Mouse (Mus musculus): ENCODE data around the gene Fhit. TPM values are rescaled to one million over a fixed set of nuclear protein-coding genes. Genes with fewer than 3 reads are reported as not detected.

Fhit gene
- polyA plus RNA-seq, 1 experiment from 2014 or later = 3.3 TPM

GRCm38 (mm10) chr14:10534862-10535261 lies 627.0 kb downstream of the Fhit start:
- no peaks in the 10 kb centered on the region for H3K4me1 ChIP-seq
- no peak overlapping the region for H3K27ac ChIP-seq
- no peak for ATAC-seq (ENCODE audit: low FRiP score)
- H3K36me3 ChIP-seq (replicated peaks) = no peaks in the 10 kb centered on the region
- H3K9ac ChIP-seq = no peak overlapping the region
- H3K9me3 ChIP-seq = no peaks in the 10 kb centered on the region
- H3K27me3 ChIP-seq = no peaks in the 10 kb centered on the region
- WGBS = 88% methylated on average over 2 of the region's 2 CpGs
- no peak overlapping the region for H3K4me2 ChIP-seq
- no peak overlapping the region for H3K4me3 ChIP-seq (replicated peaks)

GRCm38 (mm10) chr14:10531748-10532500 lies 629.9 kb downstream of the Fhit start:
- Histone ChIP-seq H3K4me3 (replicated peaks) (no peak overlapping the region), H3K4me1 (peaks cover under 1% of the 10 kb centered on the region; the same call in 1 of the 2 replicates), H3K9me3 (no peaks in the 10 kb centered on the region), H3K27me3 (no peaks in the 10 kb centered on the region), H3K9ac (no peak overlapping the region), H3K36me3 (replicated peaks) (no peaks in the 10 kb centered on the region), H3K4me2 (no peak overlapping the region), H3K27ac (no peak overlapping the region)
- WGBS = 83% methylated on average over 8 of the region's 8 CpGs
- no peak for ATAC-seq (ENCODE audit: low FRiP score)

DNA sequence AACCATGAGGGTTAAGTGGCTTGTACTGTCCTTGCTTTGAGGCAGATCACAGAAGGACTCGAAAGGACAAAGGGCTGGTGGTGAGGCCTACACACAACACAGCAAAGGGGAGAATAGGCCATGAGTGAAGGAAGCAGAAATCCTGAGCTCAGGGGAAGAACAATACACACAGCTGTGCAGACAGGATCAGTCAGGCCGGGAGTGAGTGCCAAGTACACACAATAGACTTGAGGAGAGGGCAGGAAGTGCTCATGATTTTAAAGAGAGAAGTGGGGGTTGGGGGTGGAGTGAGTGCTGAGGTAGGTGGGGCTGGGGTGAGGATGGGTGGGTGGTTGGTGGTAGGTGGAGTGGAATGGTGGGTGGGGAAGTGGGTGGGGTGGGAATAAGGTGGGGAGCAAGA lies 635.0 kb downstream of the Fhit start:
- H3K4me1 ChIP-seq = peaks cover 5% of the 10 kb centered on the region; the same call in 1 of the 2 replicates
- H3K27me3 ChIP-seq = no peaks in the 10 kb centered on the region
- H3K9me3 ChIP-seq = no peaks in the 10 kb centered on the region
- WGBS = 17% methylated on average over 2 of the region's 2 CpGs
- no peak overlapping the region for H3K4me3 ChIP-seq (replicated peaks)
- 0 out of 2 replicates have a peak, but pooled peaks have one; percentile 41 for ATAC-seq (ENCODE audit: low FRiP score)
- no peak overlapping the region for H3K27ac ChIP-seq
- H3K4me2 ChIP-seq = no peak overlapping the region
- no peaks in the 10 kb centered on the region for H3K36me3 ChIP-seq (replicated peaks)
- no peak overlapping the region for H3K9ac ChIP-seq

DNA sequence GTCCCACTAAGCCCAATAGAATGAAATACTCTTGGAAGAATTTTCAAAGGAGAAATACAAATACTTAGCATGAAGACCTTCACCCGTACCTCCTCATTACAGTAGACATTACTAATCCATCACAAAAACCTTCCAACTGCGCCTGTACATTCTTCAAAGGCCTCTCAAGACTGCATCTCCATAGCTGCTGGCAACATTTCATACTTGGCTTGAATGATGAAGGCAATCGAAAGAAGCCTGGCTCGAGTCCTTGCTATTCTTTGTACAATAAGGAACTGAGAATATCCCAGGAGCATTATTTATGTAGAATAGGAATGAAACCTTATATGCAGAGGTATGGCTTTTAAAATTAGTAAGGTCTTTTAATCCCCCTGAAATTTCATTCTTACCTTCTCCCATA lies 636.0 kb downstream of the Fhit start:
- WGBS = 93% methylated on average over 4 of the region's 4 CpGs
- H3K9me3 ChIP-seq = no peaks in the 10 kb centered on the region

GRCm38 (mm10) chr14:10514026-10514425 lies 647.8 kb downstream of the Fhit start:
- ATAC-seq (ENCODE audit: low FRiP score) = no peak
- Histone ChIP-seq H3K27me3 (no peaks in the 10 kb centered on the region), H3K4me1 (no peaks in the 10 kb centered on the region), H3K4me3 (replicated peaks) (no peak overlapping the region), H3K4me2 (no peak overlapping the region), H3K9me3 (no peaks in the 10 kb centered on the region), H3K27ac (no peak overlapping the region), H3K9ac (no peak overlapping the region), H3K36me3 (replicated peaks) (no peaks in the 10 kb centered on the region)

More for the DNA sequence above, 636.0 kb downstream of the Fhit start:
- H3K4me1 ChIP-seq = peaks cover 5% of the 10 kb centered on the region; the same call in 1 of the 2 replicates
- H3K4me2 ChIP-seq = no peak overlapping the region
- H3K27me3 ChIP-seq = no peaks in the 10 kb centered on the region
- no peaks in the 10 kb centered on the region for H3K36me3 ChIP-seq (replicated peaks)
- H3K27ac ChIP-seq = no peak overlapping the region
- no peak for ATAC-seq (ENCODE audit: low FRiP score)
- H3K9ac ChIP-seq = no peak overlapping the region
- no peak overlapping the region for H3K4me3 ChIP-seq (replicated peaks)

GRCm38 (mm10) chr14:10509252-10509651 lies 652.6 kb downstream of the Fhit start:
- Histone ChIP-seq H3K27me3 (no peaks in the 10 kb centered on the region), H3K4me2 (no peak overlapping the region), H3K9me3 (no peaks in the 10 kb centered on the region), H3K4me3 (replicated peaks) (no peak overlapping the region), H3K4me1 (no peaks in the 10 kb centered on the region), H3K9ac (no peak overlapping the region), H3K27ac (no peak overlapping the region), H3K36me3 (replicated peaks) (no peaks in the 10 kb centered on the region)
- no peak for ATAC-seq (ENCODE audit: low FRiP score)

- no peaks in the 10 kb centered on the region for H3K9me3 ChIP-seq
- no peak overlapping the region for H3K4me2 ChIP-seq
- no peak overlapping the region for H3K27ac ChIP-seq
- H3K27me3 ChIP-seq = no peaks in the 10 kb centered on the region
- H3K4me1 ChIP-seq = no peaks in the 10 kb centered on the region
- no peak overlapping the region for H3K9ac ChIP-seq
- 24% methylated on average over 1 of the region's 1 CpGs for WGBS
- no peaks in the 10 kb centered on the region for H3K36me3 ChIP-seq (replicated peaks)
- no peak overlapping the region for H3K4me3 ChIP-seq (replicated peaks)
- ATAC-seq (ENCODE audit: low FRiP score) = 0 out of 2 replicates have a peak, but pooled peaks have one; percentile 44
Measured at GRCm38 (mm10) chr14:10507560-10507959, 654.3 kb downstream of the Fhit start.

GRCm38 (mm10) chr14:10485798-10486197 lies 676.0 kb downstream of the Fhit start:
- H3K4me2 ChIP-seq = no peak overlapping the region
- H3K9ac ChIP-seq = no peak overlapping the region
- no peaks in the 10 kb centered on the region for H3K36me3 ChIP-seq (replicated peaks)
- WGBS = 87% methylated on average over 3 of the region's 3 CpGs
- H3K27me3 ChIP-seq = no peaks in the 10 kb centered on the region
- H3K9me3 ChIP-seq = no peaks in the 10 kb centered on the region
- ATAC-seq (ENCODE audit: low FRiP score) = no peak
- no peak overlapping the region for H3K4me3 ChIP-seq (replicated peaks)
- H3K4me1 ChIP-seq = no peaks in the 10 kb centered on the region
- H3K27ac ChIP-seq = no peak overlapping the region

- Histone ChIP-seq H3K36me3 (replicated peaks) (no peaks in the 10 kb centered on the region), H3K27ac (no peak overlapping the region), H3K4me3 (replicated peaks) (no peak overlapping the region), H3K4me1 (no peaks in the 10 kb centered on the region), H3K4me2 (no peak overlapping the region), H3K9ac (no peak overlapping the region), H3K9me3 (no peaks in the 10 kb centered on the region), H3K27me3 (no peaks in the 10 kb centered on the region)
- no peak for ATAC-seq (ENCODE audit: low FRiP score)
- WGBS = 87% methylated on average over 3 of the region's 3 CpGs
Measured at GRCm38 (mm10) chr14:10482851-10483613, 678.8 kb downstream of the Fhit start.

DNA sequence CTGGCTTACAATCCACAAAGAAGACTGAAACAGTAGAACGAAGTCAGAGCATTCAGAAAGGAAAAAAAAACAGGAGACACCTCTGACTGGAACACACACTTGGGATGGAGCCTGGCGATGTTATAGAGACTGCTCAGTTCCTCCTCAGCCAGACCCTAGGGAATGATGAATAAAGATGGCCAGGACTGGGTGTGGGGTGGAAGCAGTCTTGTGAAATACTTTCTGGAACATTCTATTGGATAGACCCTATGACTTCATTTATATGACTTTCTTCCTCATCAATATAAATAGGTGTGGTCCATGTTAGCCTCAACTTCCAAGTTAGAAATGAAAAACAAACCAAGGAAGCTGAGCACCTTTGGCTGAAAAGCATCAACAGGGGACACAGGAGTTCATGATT lies 680.5 kb downstream of the Fhit start:
- Histone ChIP-seq H3K27ac (no peak overlapping the region), H3K4me2 (no peak overlapping the region), H3K27me3 (no peaks in the 10 kb centered on the region), H3K4me1 (no peaks in the 10 kb centered on the region), H3K9ac (no peak overlapping the region), H3K4me3 (replicated peaks) (no peak overlapping the region), H3K36me3 (replicated peaks) (no peaks in the 10 kb centered on the region), H3K9me3 (no peaks in the 10 kb centered on the region)
- ATAC-seq (ENCODE audit: low FRiP score) = no peak
- 80% methylated on average over 2 of the region's 2 CpGs for WGBS

DNA sequence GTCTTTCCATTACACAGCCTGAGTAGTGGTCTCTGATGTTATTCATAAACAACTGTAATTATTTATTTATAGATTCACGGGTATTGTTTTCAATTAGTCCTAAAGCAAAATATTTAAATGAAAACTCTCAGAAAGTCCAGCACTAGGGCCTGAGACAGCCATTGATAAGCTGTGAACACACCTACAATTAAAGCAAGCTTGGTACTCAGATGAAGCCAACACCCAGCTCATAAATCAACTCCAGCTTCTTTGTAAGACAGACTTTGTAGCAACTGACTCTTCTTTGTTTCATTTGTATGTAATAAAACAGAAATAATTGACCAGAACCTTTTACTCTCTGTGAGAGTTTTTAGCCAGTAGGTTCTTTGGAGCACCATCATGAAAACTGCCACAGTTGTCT lies 681.2 kb downstream of the Fhit start:
- Histone ChIP-seq H3K27ac (no peak overlapping the region), H3K4me2 (no peak overlapping the region), H3K4me1 (no peaks in the 10 kb centered on the region), H3K4me3 (replicated peaks) (no peak overlapping the region), H3K9ac (no peak overlapping the region), H3K27me3 (no peaks in the 10 kb centered on the region), H3K9me3 (no peaks in the 10 kb centered on the region), H3K36me3 (replicated peaks) (no peaks in the 10 kb centered on the region)
- ATAC-seq (ENCODE audit: low FRiP score) = no peak
- 80% methylated on average over 1 of the region's 1 CpGs for WGBS

- Histone ChIP-seq H3K4me2 (peak overlapping the region; percentile 35), H3K4me1 (peaks cover 14% of the 10 kb centered on the region), H3K4me3 (replicated peaks) (peak overlapping the region; percentile 2; the same call in 1 of the 2 replicates), H3K36me3 (replicated peaks) (no peaks in the 10 kb centered on the region), H3K9ac (no peak overlapping the region), H3K27ac (no peak overlapping the region), H3K27me3 (0 out of 2 replicates have a peak, but pooled peaks cover 8% of the 10 kb centered on the region), H3K9me3 (no peaks in the 10 kb centered on the region)
- 21% methylated on average over 14 of the region's 14 CpGs for WGBS
- ATAC-seq (ENCODE audit: low FRiP score) = peak; percentile 82
Measured at GRCm38 (mm10) chr14:10453001-10453861, 708.6 kb downstream of the Fhit start.
